Mouse (Mus musculus) cerebellum, adult 2 months (tissue): ENCODE data around the gene Tram2.

Experiments
- CTCF ChIP-seq: fragments of 200-500 bp; IDR thresholded peaks from 2 replicates; pipeline ENCODE4 v1.5.1; 2011; ENCODE audit warnings: low read depth, mild to moderate bottlenecking, control low read depth, low read length, moderate library complexity, borderline replicate concordance; ENCODE audit not compliant: insufficient read depth
- POLR2A ChIP-seq: fragments of 200-500 bp; IDR thresholded peaks from 2 replicates; pipeline ENCODE4 v1.6.1; 2011; ENCODE audit warnings: low read length, control low read depth, borderline replicate concordance; ENCODE audit not compliant: insufficient read depth

- no peak for TF ChIP-seq CTCF
- TF ChIP-seq POLR2A, result no peak
These were observed 52.5 kb downstream of the Tram2 start for GRCm38 (mm10) chr1:21026534-21026933.
